9 mouse cellular contexts compared by ENCODE assay signal in genomic region chr3:84355930-84356689, GRCm38 (mm10). TPM values are rescaled to one million over a fixed set of nuclear protein-coding genes. Genes with fewer than 3 reads are reported as not detected.
A peak's percentile ranks its signal among the peaks of the same experiment; 100 is the strongest.
DNase-seq lines count a peak whose midpoint lies in the region; ATAC-seq and TF ChIP-seq lines count a peak whose summit lies in the region.
"Had no signal": no experiment of that assay in that cellular context is flagged by ENCODE, and none has a peak within 500 bp of the region (broad histone marks: within the 10 kb centered on the region; RNA-seq: fewer than 3 reads in every experiment).

No protein-coding gene starts in this region.

- 0 out of 2 replicates have a peak, but pooled peaks cover 3% of the 10 kb centered on the region for H3K4me1 ChIP-seq in heart, embryonic 10.5 days
- no peaks in the 10 kb centered on the region for H3K4me1 ChIP-seq in embryonic facial prominence, embryonic 10.5 days
- no peaks in the 10 kb centered on the region for H3K4me1 ChIP-seq in heart, postnatal 0 days (ENCODE audit: control insufficient read depth, insufficient read depth)

- TF ChIP-seq CTCF in heart, postnatal 0 days (IDR thresholded peaks at IDR 0.05; ENCODE audit: low read depth): peak; percentile 45; the same call in 1 of the 2 replicates
- peak; percentile 56 for TF ChIP-seq CTCF in layer of hippocampus, adult 2 months (conservative IDR thresholded peaks at IDR 0.05)

- DNase-seq in heart, adult 11 months: peak; percentile 98
- DNase-seq in heart, embryonic 10.5 days (ENCODE audit: low spot score): no peak
- peak; percentile 46 for DNase-seq in MN1 (ENCODE audit: low spot score)
- peak; percentile 50 for DNase-seq in embryonic facial prominence, embryonic 10.5 days (ENCODE audit: low spot score)
- DNase-seq in heart, postnatal 0 days (ENCODE audit: low spot score): peak; percentile 62
- DNase-seq in layer of hippocampus, adult 2 months (ENCODE audit: low spot score in 2 of 2): peak; percentile 23 to 27
- peak; percentile 87 for DNase-seq in lung, postnatal 4 days
- DNase-seq in urinary bladder, postnatal 4 days (ENCODE audit: low spot score in 2 of 2): peak; percentile 67 to 82

- WGBS in heart, embryonic 10.5 days: 45% methylated on average over 12 of the region's 12 CpGs
- 51% methylated on average over 12 of the region's 12 CpGs for WGBS in embryonic facial prominence, embryonic 10.5 days
- 48% methylated on average over 12 of the region's 12 CpGs for WGBS in heart, postnatal 0 days

- no peak overlapping the region for H3K4me2 ChIP-seq in heart, postnatal 0 days (ENCODE audit: low read depth, low read length)

- H3K4me3 ChIP-seq in heart, embryonic 10.5 days: no peak overlapping the region
- H3K4me3 ChIP-seq in embryonic facial prominence, embryonic 10.5 days: no peak overlapping the region
- H3K4me3 ChIP-seq in heart, postnatal 0 days (ENCODE audit: low read depth, low read length): no peak overlapping the region
- H3K4me3 ChIP-seq in layer of hippocampus, adult 2 months: no peak overlapping the region; the same call in 1 of the 2 replicates

- H3K9me3 ChIP-seq in heart, embryonic 10.5 days: no peaks in the 10 kb centered on the region
- H3K9me3 ChIP-seq in embryonic facial prominence, embryonic 10.5 days: no peaks in the 10 kb centered on the region
- H3K9me3 ChIP-seq in heart, postnatal 0 days (replicated peaks; ENCODE audit: control insufficient read depth, low read length): no peaks in the 10 kb centered on the region
- H3K9me3 ChIP-seq: G1E had no signal

- ATAC-seq in heart, postnatal 0 days (ENCODE audit: insufficient read depth, low read depth): peak; percentile 83

- no peak overlapping the region for H3K27ac ChIP-seq in heart, embryonic 10.5 days
- H3K27ac ChIP-seq in embryonic facial prominence, embryonic 10.5 days (replicated peaks): no peak overlapping the region
- no peak overlapping the region for H3K27ac ChIP-seq in heart, postnatal 0 days (ENCODE audit: low read depth)
- no peak overlapping the region for H3K27ac ChIP-seq in layer of hippocampus, adult 2 months

- H3K36me3 ChIP-seq in heart, embryonic 10.5 days: no peaks in the 10 kb centered on the region
- H3K36me3 ChIP-seq in embryonic facial prominence, embryonic 10.5 days (replicated peaks): no peaks in the 10 kb centered on the region
- no peaks in the 10 kb centered on the region for H3K36me3 ChIP-seq in heart, postnatal 0 days (replicated peaks; ENCODE audit: control insufficient read depth, insufficient read depth, low read length)
- H3K36me3 ChIP-seq: G1E had no signal

- H3K9ac ChIP-seq in heart, postnatal 0 days (replicated peaks; ENCODE audit: low read depth, low read length): no peak overlapping the region

- no peak for TF ChIP-seq EP300 in heart, postnatal 0 days (IDR thresholded peaks at IDR 0.05; ENCODE audit: low read depth)

- peaks cover 31% of the 10 kb centered on the region for H3K27me3 ChIP-seq in heart, embryonic 10.5 days (ENCODE audit: insufficient read depth, poor library complexity, severe bottlenecking)
- 0 out of 2 replicates have a peak, but pooled peaks cover 6% of the 10 kb centered on the region for H3K27me3 ChIP-seq in embryonic facial prominence, embryonic 10.5 days (replicated peaks; ENCODE audit: low read depth, poor library complexity, severe bottlenecking)
- 0 out of 2 replicates have a peak, but pooled peaks cover 6% of the 10 kb centered on the region for H3K27me3 ChIP-seq in heart, postnatal 0 days (ENCODE audit: control insufficient read depth, insufficient read depth, low read length)

RNA-seq across cellular contexts. Expression of gene Trim2, which starts 49.4 kb away (rescaled TPM):
- 7.1 and 8.0 TPM in 2 replicates for polyA plus RNA-seq in heart, embryonic 10.5 days (2016; fragmentation: Nextera tagmentation; extraction: Ambion mirVana)
- polyA plus RNA-seq in embryonic facial prominence, embryonic 10.5 days (2016; fragmentation: Nextera tagmentation; extraction: Ambion mirVana): 31.0 and 31.3 TPM in 2 replicates
- 6.1 and 11.0 TPM in 2 replicates for total RNA-seq in heart, postnatal 0 days (2014; rRNA removed; ENCODE audit: low replicate concordance)
- polyA plus RNA-seq in heart, postnatal 0 days (2015; fragmentation: Nextera tagmentation; extraction: Ambion mirVana): 4.9 and 6.0 TPM in 2 replicates
- 100 to 1,000 TPM; 409 to 447 TPM for total RNA-seq in layer of hippocampus, adult 2 months (2021)
- polyA plus RNA-seq: G1E had no signal
